Mouse (Mus musculus) small intestine, adult 2 months (tissue): ENCODE results near the gene Stab2.

Source experiments
- CTCF ChIP-seq: fragments of 200-500 bp; IDR thresholded peaks from 2 replicates; pipeline ENCODE4 v1.5.1; 2012; ENCODE audit warnings: low read depth, mild to moderate bottlenecking, control low read depth, inconsistent platforms, low read length, moderate library complexity, mixed read lengths; ENCODE audit not compliant: insufficient replicate concordance, insufficient read length; ENCODE audit errors: extremely low read depth
- POLR2A ChIP-seq: fragments of 200-500 bp; IDR thresholded peaks from 2 replicates; pipeline ENCODE4 v1.6.1; 2012; ENCODE audit warnings: low read depth, mild to moderate bottlenecking, control low read depth, inconsistent platforms, low read length, moderate library complexity

- TF ChIP-seq CTCF (no peak), POLR2A (no peak)
Observed at GRCm38 (mm10) chr10:86933180-86933695, 74.6 kb downstream of the Stab2 start.
